Mouse (Mus musculus) layer of hippocampus, postnatal 36 days (tissue): ENCODE measurements at regions not wholly inside any gene's neighbourhood (a gene's known extent, or its start where the extent isn't known, plus 50 kb on each side); places are given as distances from the start of the nearest gene placed in this dataset.

Experiments
- DNase-seq, 2 experiments: peaks; one replicate each; pipeline ENCODE4 v3.0.0; 2022

DNA sequence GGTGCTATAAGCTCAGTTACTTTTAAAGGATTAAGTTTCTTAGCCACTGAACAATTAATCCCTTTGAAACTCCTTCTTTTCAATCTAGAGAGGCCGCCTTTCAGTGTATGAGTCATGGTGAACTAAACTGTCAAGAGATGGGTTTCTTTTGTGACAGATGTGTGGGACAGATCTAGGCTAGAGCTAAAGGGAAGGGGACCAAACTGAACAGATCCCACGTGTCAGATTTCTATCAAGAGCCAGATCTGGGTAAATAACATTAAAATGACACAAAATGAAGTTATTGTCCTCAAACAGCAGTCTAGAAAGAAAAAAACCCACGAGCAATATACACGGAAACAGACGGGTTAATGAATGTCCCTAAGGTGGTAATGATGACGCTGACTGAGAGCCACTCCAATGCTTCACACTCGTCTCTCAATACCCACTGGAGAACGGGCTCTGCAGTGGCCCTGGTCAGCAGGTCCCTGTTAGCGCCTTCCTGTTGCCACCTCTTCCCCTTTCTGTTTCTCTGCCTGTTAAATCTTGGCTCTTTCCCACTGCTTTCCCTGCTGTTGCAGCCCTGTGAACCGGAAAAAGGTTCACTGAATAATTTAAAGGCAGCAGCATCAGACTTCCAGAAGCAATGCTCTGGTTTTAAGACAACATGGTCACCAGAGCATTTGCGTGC lies 52.7 kb upstream of the Rab3gap2 start:
- no peak for DNase-seq

DNA sequence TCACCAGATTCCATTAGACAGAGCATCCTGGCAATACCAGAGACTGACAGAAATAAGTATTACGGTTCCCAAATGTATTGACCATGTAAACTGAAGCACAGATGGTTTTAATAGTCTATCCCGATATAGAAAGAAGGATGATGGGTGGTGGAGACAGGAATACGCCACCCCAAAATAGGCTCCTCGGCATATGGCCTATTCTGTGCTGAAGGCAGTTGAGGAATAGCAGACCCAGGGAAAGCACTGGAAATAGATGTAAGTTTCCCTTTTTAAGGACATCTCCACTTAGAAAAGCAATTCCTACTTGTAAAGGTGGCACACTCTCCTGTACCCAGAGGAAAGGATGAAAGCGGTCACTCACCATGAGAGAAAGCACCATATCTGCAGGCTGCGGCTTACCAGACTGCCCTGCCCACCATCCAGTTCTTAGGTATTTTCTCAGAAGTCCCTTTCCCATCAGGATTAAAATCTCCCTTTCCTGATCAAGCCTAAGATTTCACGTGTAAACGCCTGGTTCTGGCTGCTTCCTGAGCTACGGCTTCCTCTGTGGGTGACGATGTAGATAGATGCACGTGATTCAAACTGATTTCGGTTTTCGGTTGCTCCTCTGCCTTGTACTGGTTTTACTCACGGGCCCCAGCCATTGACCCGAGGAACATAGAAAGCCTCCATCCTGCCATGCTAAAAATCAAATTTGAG lies 53.3 kb upstream of the Rab3gap2 start:
- no peak for DNase-seq

DNA sequence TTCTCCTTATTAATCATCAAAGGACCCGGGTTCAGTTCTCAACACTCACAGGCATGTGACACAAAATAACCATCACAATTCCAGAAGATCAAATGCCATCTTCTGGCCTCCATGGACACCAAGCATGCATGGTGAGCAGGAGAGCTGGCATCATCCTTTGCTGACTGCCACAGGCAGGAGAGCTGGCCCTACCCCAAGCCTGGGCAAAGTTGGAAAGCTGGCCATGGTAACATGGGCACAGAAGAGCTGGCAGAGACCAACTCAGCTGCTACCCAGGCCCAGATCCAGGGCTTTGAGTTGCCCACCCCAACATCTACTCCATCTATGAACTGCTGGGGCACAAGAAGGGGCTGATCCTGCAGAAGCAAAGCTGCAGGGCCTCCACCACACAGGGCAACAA lies 59.1 kb upstream of the Rab3gap2 start:
- DNase-seq, result no peak

DNA sequence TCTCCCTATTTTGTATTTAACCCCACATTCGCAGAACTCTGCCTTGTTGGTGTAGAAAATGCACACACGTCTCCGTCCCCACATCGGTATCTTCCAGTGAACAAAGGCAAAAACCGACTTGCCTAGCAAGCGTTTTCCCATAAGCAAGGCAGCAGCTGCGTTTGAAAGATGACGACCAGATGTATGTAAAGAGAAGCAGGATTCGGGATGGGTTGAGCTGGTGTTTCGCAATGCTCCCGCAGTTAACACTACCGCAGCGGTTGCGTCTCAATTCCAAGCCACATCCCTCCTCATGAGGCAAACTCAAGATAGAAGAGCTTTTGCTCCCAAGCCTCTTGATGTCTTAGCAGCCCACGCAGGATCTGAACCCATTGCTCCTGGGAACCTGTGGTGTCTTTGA lies 59.9 kb upstream of the Rab3gap2 start:
- no peak for DNase-seq

DNA sequence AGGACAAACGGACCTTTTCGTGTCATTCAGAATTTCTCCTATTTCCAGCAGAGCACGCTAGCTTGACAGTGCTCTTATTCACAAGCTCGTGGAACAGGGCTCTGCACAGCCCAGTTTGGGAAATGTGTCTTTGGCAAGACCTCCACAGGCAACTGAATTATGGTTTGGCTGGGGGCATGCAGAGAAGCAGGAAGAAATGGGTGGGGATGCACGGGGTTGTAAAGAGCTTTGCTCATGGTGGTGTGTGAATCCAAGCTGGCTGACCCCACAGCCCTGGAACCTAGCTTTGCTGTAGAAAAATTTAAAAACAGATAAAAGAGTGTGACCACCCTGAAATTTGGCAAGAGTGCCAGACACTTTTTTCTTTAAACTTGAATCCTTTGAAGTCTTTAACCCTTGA lies 63.6 kb upstream of the Rab3gap2 start:
- no peak for DNase-seq

GRCm38 (mm10) chr1:185128209-185128608 lies 75.7 kb upstream of the Rab3gap2 start:
- no peak for DNase-seq

GRCm38 (mm10) chr1:185125737-185126286 lies 78.1 kb upstream of the Rab3gap2 start:
- DNase-seq, result no peak

DNA sequence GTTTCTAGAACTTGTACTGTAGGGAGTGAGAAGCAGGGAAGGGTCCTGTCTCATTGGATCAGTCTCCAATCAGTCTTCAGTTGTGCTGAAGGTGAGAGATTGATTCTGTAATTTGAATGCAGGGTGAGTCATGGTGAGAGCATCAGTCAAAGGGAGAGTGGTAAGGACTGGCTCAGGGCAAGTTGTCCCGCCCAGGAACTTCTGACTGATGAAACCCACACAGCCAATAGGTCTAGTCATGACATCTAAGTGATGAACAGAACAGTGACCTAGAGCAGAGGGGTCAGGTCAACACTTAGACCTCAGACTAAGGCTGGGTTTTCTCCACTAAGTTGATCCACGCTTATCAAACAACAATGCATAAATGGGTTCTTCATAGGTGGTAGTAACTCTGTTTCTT lies 82.4 kb upstream of the Rab3gap2 start:
- no peak for DNase-seq

- no peak for DNase-seq
Observed at GRCm38 (mm10) chr1:185120416-185120815, 83.5 kb upstream of the Rab3gap2 start.

GRCm38 (mm10) chr1:185117711-185118110 lies 86.2 kb upstream of the Rab3gap2 start:
- no peak for DNase-seq

GRCm38 (mm10) chr1:185113687-185114086 lies 90.2 kb upstream of the Rab3gap2 start:
- DNase-seq, result no peak

DNA sequence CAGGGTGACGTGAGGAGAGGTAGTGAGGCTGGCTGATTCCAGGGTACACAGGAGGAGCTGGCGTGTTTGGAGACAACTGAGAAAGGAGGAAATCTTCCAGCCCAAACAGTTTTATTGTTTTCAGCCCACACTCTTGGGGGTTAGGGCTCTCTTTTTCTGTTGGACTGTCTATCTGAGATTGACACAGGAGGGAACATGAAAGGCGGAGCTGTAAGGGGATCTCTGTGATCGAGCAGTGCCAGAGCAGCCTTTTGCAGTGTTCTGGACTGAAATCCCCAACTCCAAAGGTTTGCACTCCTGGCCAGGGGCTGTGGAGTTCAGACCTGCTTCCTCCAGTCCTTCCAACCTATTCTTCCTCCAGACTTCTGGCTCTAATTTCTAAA lies 91.9 kb upstream of the Rab3gap2 start:
- no peak for DNase-seq

GRCm38 (mm10) chr1:185111347-185112016 lies 92.4 kb upstream of the Rab3gap2 start:
- DNase-seq, result peak in 1 of 2 experiments; percentile 9

- DNase-seq, result no peak
Observed at GRCm38 (mm10) chr1:185104945-185105884, 98.7 kb upstream of the Rab3gap2 start.

DNA sequence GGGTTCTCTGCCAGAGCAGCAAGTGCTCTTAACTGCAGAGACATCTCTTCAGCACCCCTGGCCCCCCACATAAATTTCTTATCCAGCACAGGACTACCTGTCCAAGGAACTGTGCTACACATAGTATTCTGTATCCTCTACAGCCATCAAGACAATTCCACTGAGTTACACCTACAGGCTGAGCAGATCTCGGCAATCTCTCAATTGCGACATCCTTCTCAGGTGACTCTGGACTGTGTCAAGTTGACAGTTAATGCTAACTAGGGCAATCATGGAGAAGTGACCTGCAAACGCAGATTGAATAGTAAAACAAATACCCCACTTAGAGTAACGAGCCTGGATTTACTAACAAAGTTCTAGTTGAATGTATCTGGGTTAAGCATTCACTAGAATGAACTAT lies 100.1 kb upstream of the Rab3gap2 start:
- DNase-seq, result no peak

DNA sequence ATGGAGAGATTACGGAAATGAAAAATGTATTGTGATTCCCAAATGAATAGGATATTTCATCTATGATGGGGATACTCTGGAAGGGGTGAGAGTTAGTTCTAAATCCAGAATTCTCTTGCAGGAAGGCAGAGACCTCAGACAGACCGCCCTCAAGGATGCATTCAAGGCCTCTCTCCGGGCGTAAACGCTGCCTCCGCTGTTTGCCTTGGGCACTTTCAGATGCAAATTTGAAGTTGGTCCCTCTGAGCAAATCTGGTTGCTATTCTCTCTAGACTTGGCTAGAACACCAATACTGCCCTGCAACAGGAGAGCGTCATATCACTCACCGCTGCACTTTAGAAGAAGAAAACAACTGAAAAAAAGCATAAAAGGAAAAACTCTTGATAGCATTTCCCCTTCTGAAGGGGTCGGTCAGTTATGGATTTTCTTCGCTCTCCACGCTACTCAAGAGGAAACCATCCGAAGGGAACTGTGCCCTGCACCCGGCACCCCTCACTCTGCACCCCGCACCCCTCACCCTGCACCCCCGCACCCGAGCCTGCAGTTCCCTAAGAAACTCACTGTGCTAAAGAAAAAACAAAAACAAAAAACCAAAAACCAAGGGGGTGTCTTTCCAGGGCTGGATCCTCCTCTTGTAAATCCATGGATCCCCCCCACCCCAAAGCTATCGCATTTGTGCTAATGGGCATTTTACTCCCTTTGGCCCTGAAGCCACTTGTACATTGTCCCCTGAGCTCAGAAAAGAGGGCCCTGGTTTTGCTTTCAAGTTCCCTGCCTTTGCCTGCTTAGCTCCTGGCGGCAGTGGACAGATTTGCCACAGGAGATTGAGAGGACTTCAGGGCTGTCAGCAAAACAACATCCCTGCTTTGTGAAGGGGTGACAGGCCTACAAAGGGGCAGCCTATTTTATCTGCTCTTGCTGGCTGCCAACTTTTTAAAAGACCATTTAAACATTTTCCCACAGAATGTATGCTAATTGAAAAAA lies 99.9 kb upstream of the Mark1 start:
- DNase-seq, result no peak

GRCm38 (mm10) chr1:185098195-185098974 lies 99.0 kb upstream of the Mark1 start:
- DNase-seq, result no peak

DNA sequence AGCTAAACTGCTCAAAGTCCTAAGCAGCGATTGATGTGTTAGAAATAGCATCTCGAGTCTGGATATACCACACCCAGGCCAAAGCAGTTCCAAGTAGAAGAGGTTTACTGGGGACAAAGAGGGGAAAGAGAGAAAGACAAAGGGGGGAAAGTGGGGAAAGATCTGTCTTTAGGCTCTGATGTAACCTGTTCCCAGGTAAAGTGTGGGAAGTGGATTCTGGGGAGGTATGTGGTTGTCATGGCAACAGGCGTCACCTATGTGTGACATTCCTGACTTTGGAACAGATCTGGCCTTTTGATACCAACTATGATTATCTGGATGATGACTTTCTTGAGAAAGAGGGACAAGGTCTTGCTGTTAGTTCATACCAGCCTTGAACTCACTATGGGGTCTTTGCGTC lies 97.4 kb upstream of the Mark1 start:
- no peak for DNase-seq

DNA sequence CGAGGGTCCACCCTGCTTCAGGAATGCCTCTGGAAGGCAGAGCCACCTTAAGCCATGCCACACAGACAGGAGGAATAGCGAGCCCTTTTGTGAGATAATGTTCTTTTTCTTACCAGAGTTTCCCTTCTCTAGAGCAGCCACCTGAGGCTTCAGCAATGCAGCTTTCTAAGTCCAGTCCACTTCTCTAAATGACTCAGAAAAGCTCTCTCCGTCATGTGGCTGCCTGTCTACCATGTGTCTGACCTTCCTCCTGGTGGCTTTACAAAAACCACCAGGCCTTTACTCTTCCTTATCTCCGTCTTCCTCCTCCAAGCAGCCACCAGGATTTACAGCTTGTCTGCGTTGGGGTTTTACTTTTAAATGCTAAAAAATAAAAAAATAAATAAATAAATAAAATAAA lies 93.4 kb upstream of the Mark1 start:
- DNase-seq, result no peak

DNA sequence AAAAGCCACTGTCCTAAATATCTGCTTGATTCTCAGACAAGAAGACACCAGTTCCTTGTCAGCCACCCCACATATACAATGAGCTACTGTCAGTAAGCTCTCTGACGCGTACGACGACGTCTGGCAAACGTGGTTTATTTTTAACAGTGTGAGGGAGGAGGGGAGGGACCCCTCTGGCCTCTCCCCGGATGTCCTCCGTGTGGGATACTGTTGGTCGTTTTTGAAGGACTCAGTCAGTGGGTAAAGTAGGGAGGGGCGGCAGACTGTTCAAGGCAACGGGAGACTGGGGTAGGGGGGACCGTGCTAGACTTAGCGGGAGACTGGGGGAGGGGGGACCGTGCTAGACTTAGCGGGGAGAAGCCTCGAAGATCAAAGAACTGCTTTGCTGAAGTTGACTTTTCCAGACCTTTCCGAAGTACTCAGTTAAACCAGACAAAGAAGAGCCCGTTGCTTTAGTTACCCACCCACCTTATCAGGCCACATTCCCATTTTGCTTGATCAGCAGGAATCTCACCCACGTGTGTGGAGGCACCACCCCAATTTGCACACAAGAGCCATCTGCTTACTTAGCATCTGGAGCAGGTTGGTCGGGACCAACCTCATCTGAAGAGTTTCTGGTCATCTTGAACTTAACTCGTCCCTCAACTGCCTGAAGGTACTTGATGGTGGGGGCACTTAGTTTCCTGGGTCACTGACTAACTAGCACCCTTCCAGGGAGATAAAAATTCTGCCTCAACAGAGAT lies 92.6 kb upstream of the Mark1 start:
- DNase-seq, result no peak
